Mouse (Mus musculus): Measurements from ENCODE around the gene Usp6nl. TPM values are rescaled to one million over a fixed set of nuclear protein-coding genes. Genes with fewer than 3 reads are reported as not detected.

The Usp6nl gene
- polyA plus RNA-seq, 1 experiment: 17.9 TPM

- no peak for TF ChIP-seq POLR2A (IDR thresholded peaks at IDR 0.05; ENCODE audit: borderline replicate concordance, extremely low read depth, insufficient read depth, insufficient read length, poor library complexity, severe bottlenecking)
- TF ChIP-seq CTCF (IDR thresholded peaks at IDR 0.05; ENCODE audit: borderline replicate concordance, extremely low read depth, insufficient read depth, insufficient read length): no peak
- DNase-seq (ENCODE audit: low read depth): no peak
Measured at GRCm38 (mm10) chr2:6401039-6401438, 78.6 kb downstream of the Usp6nl start.

GRCm38 (mm10) chr2:6403375-6403774, 80.9 kb downstream of the Usp6nl start:
- no peak for TF ChIP-seq POLR2A (IDR thresholded peaks at IDR 0.05; ENCODE audit: borderline replicate concordance, extremely low read depth, insufficient read depth, insufficient read length, poor library complexity, severe bottlenecking)
- TF ChIP-seq CTCF (IDR thresholded peaks at IDR 0.05; ENCODE audit: borderline replicate concordance, extremely low read depth, insufficient read depth, insufficient read length): peak; percentile 53; the same call in 1 of the 2 replicates
- DNase-seq (ENCODE audit: low read depth): peak; percentile 69

GRCm38 (mm10) chr2:6403991-6404390, 81.5 kb downstream of the Usp6nl start:
- no peak for DNase-seq (ENCODE audit: low read depth)
- TF ChIP-seq POLR2A (IDR thresholded peaks at IDR 0.05; ENCODE audit: borderline replicate concordance, extremely low read depth, insufficient read depth, insufficient read length, poor library complexity, severe bottlenecking) (no peak), CTCF (IDR thresholded peaks at IDR 0.05; ENCODE audit: borderline replicate concordance, extremely low read depth, insufficient read depth, insufficient read length) (no peak)

- TF ChIP-seq CTCF (IDR thresholded peaks at IDR 0.05; ENCODE audit: borderline replicate concordance, extremely low read depth, insufficient read depth, insufficient read length): no peak
- TF ChIP-seq POLR2A (IDR thresholded peaks at IDR 0.05; ENCODE audit: borderline replicate concordance, extremely low read depth, insufficient read depth, insufficient read length, poor library complexity, severe bottlenecking): no peak
- no peak for DNase-seq (ENCODE audit: low read depth)
Measured at GRCm38 (mm10) chr2:6404627-6405026, 82.2 kb downstream of the Usp6nl start.

GRCm38 (mm10) chr2:6405059-6406033, 82.9 kb downstream of the Usp6nl start:
- TF ChIP-seq POLR2A (IDR thresholded peaks at IDR 0.05; ENCODE audit: borderline replicate concordance, extremely low read depth, insufficient read depth, insufficient read length, poor library complexity, severe bottlenecking): no peak
- peak; percentile 91 for TF ChIP-seq CTCF (IDR thresholded peaks at IDR 0.05; ENCODE audit: borderline replicate concordance, extremely low read depth, insufficient read depth, insufficient read length)
- peak; percentile 93 for DNase-seq (ENCODE audit: low read depth)

- TF ChIP-seq POLR2A (IDR thresholded peaks at IDR 0.05; ENCODE audit: borderline replicate concordance, extremely low read depth, insufficient read depth, insufficient read length, poor library complexity, severe bottlenecking) (no peak), CTCF (IDR thresholded peaks at IDR 0.05; ENCODE audit: borderline replicate concordance, extremely low read depth, insufficient read depth, insufficient read length) (no peak)
- DNase-seq (ENCODE audit: low read depth): no peak
Measured at GRCm38 (mm10) chr2:6407711-6408110, 85.2 kb downstream of the Usp6nl start.

- no peak for TF ChIP-seq POLR2A (IDR thresholded peaks at IDR 0.05; ENCODE audit: borderline replicate concordance, extremely low read depth, insufficient read depth, insufficient read length, poor library complexity, severe bottlenecking)
- no peak for TF ChIP-seq CTCF (IDR thresholded peaks at IDR 0.05; ENCODE audit: borderline replicate concordance, extremely low read depth, insufficient read depth, insufficient read length)
- no peak for DNase-seq (ENCODE audit: low read depth)
Measured at GRCm38 (mm10) chr2:6412645-6413044, 90.2 kb downstream of the Usp6nl start.

- TF ChIP-seq POLR2A (IDR thresholded peaks at IDR 0.05; ENCODE audit: borderline replicate concordance, extremely low read depth, insufficient read depth, insufficient read length, poor library complexity, severe bottlenecking) (no peak), CTCF (IDR thresholded peaks at IDR 0.05; ENCODE audit: borderline replicate concordance, extremely low read depth, insufficient read depth, insufficient read length) (no peak)
- DNase-seq (ENCODE audit: low read depth): no peak
Measured at GRCm38 (mm10) chr2:6413723-6414122, 91.3 kb downstream of the Usp6nl start.

- no peak for DNase-seq (ENCODE audit: low read depth)
- TF ChIP-seq POLR2A (IDR thresholded peaks at IDR 0.05; ENCODE audit: borderline replicate concordance, extremely low read depth, insufficient read depth, insufficient read length, poor library complexity, severe bottlenecking): no peak
- no peak for TF ChIP-seq CTCF (IDR thresholded peaks at IDR 0.05; ENCODE audit: borderline replicate concordance, extremely low read depth, insufficient read depth, insufficient read length)
Measured at GRCm38 (mm10) chr2:6414400-6414799, 91.9 kb downstream of the Usp6nl start.

GRCm38 (mm10) chr2:6417158-6417557, 94.7 kb downstream of the Usp6nl start:
- TF ChIP-seq POLR2A (IDR thresholded peaks at IDR 0.05; ENCODE audit: borderline replicate concordance, extremely low read depth, insufficient read depth, insufficient read length, poor library complexity, severe bottlenecking) (no peak), CTCF (IDR thresholded peaks at IDR 0.05; ENCODE audit: borderline replicate concordance, extremely low read depth, insufficient read depth, insufficient read length) (no peak)

GRCm38 (mm10) chr2:6423661-6424550, 101.4 kb downstream of the Usp6nl start:
- no peak for DNase-seq (ENCODE audit: low read depth)
- TF ChIP-seq CTCF (IDR thresholded peaks at IDR 0.05; ENCODE audit: borderline replicate concordance, extremely low read depth, insufficient read depth, insufficient read length): no peak
- no peak for TF ChIP-seq POLR2A (IDR thresholded peaks at IDR 0.05; ENCODE audit: borderline replicate concordance, extremely low read depth, insufficient read depth, insufficient read length, poor library complexity, severe bottlenecking)

More at GRCm38 (mm10) chr2:6417158-6417557, 94.7 kb downstream of the Usp6nl start:
- DNase-seq (ENCODE audit: low read depth): no peak
